Mouse (Mus musculus) frontal cortex, postnatal 36 days (tissue): Measurements from ENCODE around the gene Psmd3.

Experiments used
- DNase-seq, 2 experiments: peaks; one replicate each; pipeline ENCODE4 v3.0.0; 2022; ENCODE audit warnings: low spot score in 2 of 2

Gene Psmd3

DNA sequence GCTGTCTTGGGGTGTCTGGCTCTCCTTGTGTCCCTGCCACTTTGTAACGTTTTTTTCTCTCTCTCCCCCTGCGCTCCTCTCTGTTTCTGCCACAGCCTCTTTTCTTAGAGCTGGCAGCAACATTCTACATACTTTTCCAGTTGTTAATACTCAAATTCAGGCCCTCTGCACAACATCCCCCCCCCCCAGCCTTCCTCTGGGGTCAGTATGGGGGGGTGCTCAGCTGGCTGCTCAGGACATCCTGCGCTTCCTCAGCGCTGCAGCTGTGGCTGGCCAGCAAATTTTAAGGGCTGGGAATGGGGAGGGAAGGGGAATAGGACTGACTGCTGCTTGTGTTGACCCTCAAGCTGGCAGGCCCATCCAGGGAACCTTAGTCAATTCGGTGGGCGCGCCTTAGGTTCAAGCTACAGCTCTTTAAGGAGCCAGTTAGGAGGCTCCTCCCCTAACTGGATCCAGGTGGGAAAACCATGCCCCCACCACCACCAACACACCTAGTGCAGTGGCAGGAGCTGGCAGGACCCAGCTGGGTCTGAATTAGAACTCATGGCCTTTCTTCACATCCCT is 62.2 kb downstream of the Psmd3 start:
- DNase-seq: no peak
